Mouse (Mus musculus): Measurements from ENCODE around the gene Prex1. TPM values are rescaled to one million over a fixed set of nuclear protein-coding genes. Genes with fewer than 3 reads are reported as not detected.

The Prex1 gene
- total and polyA plus RNA-seq, 2 experiments from 2014 or later = 4.0 to 6.2 TPM

- no peak for ATAC-seq (ENCODE audit: insufficient read depth, low read depth)
- H3K9me3 ChIP-seq (replicated peaks; ENCODE audit: control insufficient read depth, low read length) = no peaks in the 10 kb centered on the region
- H3K27ac ChIP-seq (ENCODE audit: low read depth) = peak overlapping the region; percentile 61; the same call in 1 of the 2 replicates
- 0 out of 2 replicates have a peak, but pooled peaks cover 3% of the 10 kb centered on the region for H3K4me1 ChIP-seq (ENCODE audit: control insufficient read depth, insufficient read depth)
- no peak for TF ChIP-seq CTCF (IDR thresholded peaks at IDR 0.05; ENCODE audit: low read depth)
- TF ChIP-seq EP300 (IDR thresholded peaks at IDR 0.05; ENCODE audit: low read depth) = no peak
- no peak overlapping the region for H3K4me3 ChIP-seq (ENCODE audit: low read depth, low read length)
- peaks cover 6% of the 10 kb centered on the region for H3K36me3 ChIP-seq (replicated peaks; ENCODE audit: control insufficient read depth, insufficient read depth, low read length)
- H3K9ac ChIP-seq (replicated peaks; ENCODE audit: low read depth, low read length) = no peak overlapping the region
- no peaks in the 10 kb centered on the region for H3K27me3 ChIP-seq (ENCODE audit: control insufficient read depth, insufficient read depth, low read length)
- no peak overlapping the region for H3K4me2 ChIP-seq (ENCODE audit: low read depth, low read length)
- DNase-seq (ENCODE audit: low spot score) = no peak
- 76% methylated on average over 17 of the region's 17 CpGs for WGBS
These were observed 83.5 kb downstream of the Prex1 start for GRCm38 (mm10) chr2:166629941-166630674.

DNA sequence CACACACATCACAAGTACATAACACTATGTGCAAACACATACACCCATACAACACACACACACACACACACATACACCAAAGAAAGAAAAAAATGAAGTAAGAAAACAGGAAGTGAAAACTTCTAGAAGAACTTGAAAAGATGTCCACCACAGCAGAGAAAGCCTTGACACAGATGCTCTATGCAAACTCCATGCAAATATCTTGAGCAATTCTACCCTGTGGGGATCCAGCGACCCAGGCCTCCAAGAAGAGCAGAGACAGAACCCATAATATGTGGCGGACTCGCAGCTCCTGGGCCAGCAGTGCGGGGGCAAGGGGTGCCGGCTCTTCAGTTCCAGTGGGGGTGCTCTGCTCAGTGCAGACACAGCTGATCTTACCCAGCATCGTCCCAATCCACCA, 86.1 kb downstream of the Prex1 start:
- no peak for ATAC-seq (ENCODE audit: insufficient read depth, low read depth)
- no peak for DNase-seq (ENCODE audit: low spot score)
- H3K36me3 ChIP-seq (replicated peaks; ENCODE audit: control insufficient read depth, insufficient read depth, low read length) = peaks cover 3% of the 10 kb centered on the region
- H3K4me2 ChIP-seq (ENCODE audit: low read depth, low read length) = no peak overlapping the region
- no peaks in the 10 kb centered on the region for H3K9me3 ChIP-seq (replicated peaks; ENCODE audit: control insufficient read depth, low read length)
- no peaks in the 10 kb centered on the region for H3K27me3 ChIP-seq (ENCODE audit: control insufficient read depth, insufficient read depth, low read length)
- H3K4me3 ChIP-seq (ENCODE audit: low read depth, low read length) = no peak overlapping the region
- TF ChIP-seq CTCF (IDR thresholded peaks at IDR 0.05; ENCODE audit: low read depth) = no peak
- no peak for TF ChIP-seq EP300 (IDR thresholded peaks at IDR 0.05; ENCODE audit: low read depth)
- H3K4me1 ChIP-seq (ENCODE audit: control insufficient read depth, insufficient read depth) = peaks cover 7% of the 10 kb centered on the region; the same call in 1 of the 2 replicates
- 93% methylated on average over 6 of the region's 6 CpGs for WGBS
- no peak overlapping the region for H3K9ac ChIP-seq (replicated peaks; ENCODE audit: low read depth, low read length)
- no peak overlapping the region for H3K27ac ChIP-seq (ENCODE audit: low read depth)

GRCm38 (mm10) chr2:166625219-166625618, 88.4 kb downstream of the Prex1 start:
- ATAC-seq (ENCODE audit: insufficient read depth, low read depth) (no peak), DNase-seq (ENCODE audit: low spot score) (no peak)
- Histone ChIP-seq H3K9ac (replicated peaks; ENCODE audit: low read depth, low read length) (no peak overlapping the region), H3K27ac (ENCODE audit: low read depth) (no peak overlapping the region), H3K9me3 (replicated peaks; ENCODE audit: control insufficient read depth, low read length) (no peaks in the 10 kb centered on the region), H3K4me2 (ENCODE audit: low read depth, low read length) (no peak overlapping the region), H3K4me3 (ENCODE audit: low read depth, low read length) (no peak overlapping the region), H3K4me1 (ENCODE audit: control insufficient read depth, insufficient read depth) (peaks cover 7% of the 10 kb centered on the region; the same call in 1 of the 2 replicates), H3K27me3 (ENCODE audit: control insufficient read depth, insufficient read depth, low read length) (no peaks in the 10 kb centered on the region), H3K36me3 (replicated peaks; ENCODE audit: control insufficient read depth, insufficient read depth, low read length) (no peaks in the 10 kb centered on the region)
- no peak for TF ChIP-seq EP300 (IDR thresholded peaks at IDR 0.05; ENCODE audit: low read depth)
- no peak for TF ChIP-seq CTCF (IDR thresholded peaks at IDR 0.05; ENCODE audit: low read depth)
- WGBS = 80% methylated on average over 11 of the region's 11 CpGs

GRCm38 (mm10) chr2:166623081-166623567, 90.5 kb downstream of the Prex1 start:
- Histone ChIP-seq H3K36me3 (replicated peaks; ENCODE audit: control insufficient read depth, insufficient read depth, low read length) (no peaks in the 10 kb centered on the region), H3K9me3 (replicated peaks; ENCODE audit: control insufficient read depth, low read length) (no peaks in the 10 kb centered on the region), H3K27ac (ENCODE audit: low read depth) (no peak overlapping the region), H3K4me1 (ENCODE audit: control insufficient read depth, insufficient read depth) (peaks cover 12% of the 10 kb centered on the region; the same call in 1 of the 2 replicates), H3K27me3 (ENCODE audit: control insufficient read depth, insufficient read depth, low read length) (no peaks in the 10 kb centered on the region), H3K4me3 (ENCODE audit: low read depth, low read length) (no peak overlapping the region), H3K9ac (replicated peaks; ENCODE audit: low read depth, low read length) (no peak overlapping the region), H3K4me2 (ENCODE audit: low read depth, low read length) (no peak overlapping the region)
- WGBS = 30% methylated on average over 9 of the region's 9 CpGs
- no peak for DNase-seq (ENCODE audit: low spot score)
- TF ChIP-seq EP300 (IDR thresholded peaks at IDR 0.05; ENCODE audit: low read depth) = no peak
- no peak for TF ChIP-seq CTCF (IDR thresholded peaks at IDR 0.05; ENCODE audit: low read depth)
- ATAC-seq (ENCODE audit: insufficient read depth, low read depth) = no peak; the same call in 1 of the 2 replicates

DNA sequence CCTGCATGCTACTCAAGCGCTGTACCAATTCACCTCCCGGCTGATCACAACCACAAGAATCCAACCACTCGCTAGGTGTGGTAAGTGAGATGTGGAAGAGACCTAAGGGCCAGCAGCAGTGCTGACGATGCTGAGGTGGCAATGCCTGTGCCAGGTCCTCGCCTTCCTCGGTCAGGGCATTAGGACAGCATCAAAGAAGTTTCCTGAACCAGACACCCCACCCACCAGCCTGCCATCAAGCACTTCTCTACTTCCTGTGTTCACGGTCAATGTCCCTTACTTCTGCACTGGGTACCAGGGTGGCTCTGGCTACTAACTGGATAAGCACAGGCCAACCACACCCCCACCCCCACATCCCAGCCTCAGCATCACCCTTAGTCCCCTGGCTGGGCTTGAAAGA, 91.0 kb downstream of the Prex1 start:
- Histone ChIP-seq H3K9ac (replicated peaks; ENCODE audit: low read depth, low read length) (no peak overlapping the region), H3K4me1 (ENCODE audit: control insufficient read depth, insufficient read depth) (peaks cover 12% of the 10 kb centered on the region; the same call in 1 of the 2 replicates), H3K9me3 (replicated peaks; ENCODE audit: control insufficient read depth, low read length) (no peaks in the 10 kb centered on the region), H3K36me3 (replicated peaks; ENCODE audit: control insufficient read depth, insufficient read depth, low read length) (no peaks in the 10 kb centered on the region), H3K4me3 (ENCODE audit: low read depth, low read length) (no peak overlapping the region), H3K27me3 (ENCODE audit: control insufficient read depth, insufficient read depth, low read length) (no peaks in the 10 kb centered on the region), H3K27ac (ENCODE audit: low read depth) (no peak overlapping the region), H3K4me2 (ENCODE audit: low read depth, low read length) (no peak overlapping the region)
- 75% methylated on average over 7 of the region's 7 CpGs for WGBS
- DNase-seq (ENCODE audit: low spot score) = no peak
- TF ChIP-seq EP300 (IDR thresholded peaks at IDR 0.05; ENCODE audit: low read depth) (no peak), CTCF (IDR thresholded peaks at IDR 0.05; ENCODE audit: low read depth) (no peak)
- ATAC-seq (ENCODE audit: insufficient read depth, low read depth) = no peak
